Comparison of ENCODE assay signal across 9 mouse cellular contexts in genomic region chr9:56200645-56201314, GRCm38 (mm10). TPM values are rescaled to one million over a fixed set of nuclear protein-coding genes. Genes with fewer than 3 reads are reported as not detected.
DNase-seq lines count a peak whose midpoint lies in the region; ATAC-seq lines count a peak whose summit lies in the region.
"Had no signal": no experiment of that assay in that cellular context is flagged by ENCODE, and none has a peak within 500 bp of the region (broad histone marks: within the 10 kb centered on the region; RNA-seq: fewer than 3 reads in every experiment).

No protein-coding gene starts in this region.

- peak; percentile 71; the same call in 1 of the 2 replicates for ATAC-seq in hindbrain, embryonic 14.5 days (ENCODE audit: low FRiP score)

- 43% methylated on average over 14 of the region's 14 CpGs for WGBS in hindbrain, embryonic 14.5 days

- no peak overlapping the region for H3K27ac ChIP-seq in hindbrain, embryonic 14.5 days
- H3K27ac ChIP-seq: neural tube, embryonic 12.5 days had no signal

- H3K9ac ChIP-seq in hindbrain, embryonic 14.5 days = no peak overlapping the region
- H3K9ac ChIP-seq: neural tube, embryonic 12.5 days had no signal

- no peaks in the 10 kb centered on the region for H3K27me3 ChIP-seq in hindbrain, embryonic 14.5 days (ENCODE audit: control insufficient read depth, insufficient read depth, low read length)
- peaks cover 25% of the 10 kb centered on the region for H3K27me3 ChIP-seq in megakaryocyte, embryonic 14.5 days (replicated peaks)
- H3K27me3 ChIP-seq: neural tube, embryonic 12.5 days had no signal

- no peak overlapping the region for H3K4me3 ChIP-seq in hindbrain, embryonic 14.5 days (replicated peaks; ENCODE audit: low read length)
- H3K4me3 ChIP-seq in megakaryocyte, embryonic 14.5 days (replicated peaks) = peak overlapping the region; percentile 38
- H3K4me3 ChIP-seq: neural tube, embryonic 12.5 days had no signal

- H3K4me2 ChIP-seq in hindbrain, embryonic 14.5 days (replicated peaks) = no peak overlapping the region
- H3K4me2 ChIP-seq: neural tube, embryonic 12.5 days had no signal

- no peaks in the 10 kb centered on the region for H3K4me1 ChIP-seq in hindbrain, embryonic 14.5 days (replicated peaks; ENCODE audit: control insufficient read depth, insufficient read depth, low read length)
- peaks cover 14% of the 10 kb centered on the region for H3K4me1 ChIP-seq in megakaryocyte, embryonic 14.5 days
- H3K4me1 ChIP-seq: neural tube, embryonic 12.5 days had no signal

- H3K9me3 ChIP-seq in hindbrain, embryonic 14.5 days (ENCODE audit: control insufficient read depth, low read length) = no peaks in the 10 kb centered on the region
- no peaks in the 10 kb centered on the region for H3K9me3 ChIP-seq in megakaryocyte, embryonic 14.5 days
- H3K9me3 ChIP-seq: neural tube, embryonic 12.5 days had no signal

- peak; percentile 61 for DNase-seq in Muller cell, postnatal 12 days (ENCODE audit: inconsistent ontology term)
- peak; percentile 86 to 87 for DNase-seq in cerebellum, adult 18-20 months
- peak; percentile 53 to 92 for DNase-seq in frontal cortex, adult 2 months (ENCODE audit: extremely low spot score in 1 of 2, low spot score in 1 of 2)
- peak; percentile 89 for DNase-seq in hindbrain, embryonic 14.5 days (ENCODE audit: low spot score)
- peak; percentile 80 to 87 for DNase-seq in layer of hippocampus, postnatal 14 days (ENCODE audit: low spot score in 2 of 2)
- DNase-seq in right cerebral cortex, postnatal 10 days (ENCODE audit: low spot score in 2 of 2) = peak; percentile 89 to 93
- DNase-seq in urinary bladder, postnatal 10 days (ENCODE audit: low spot score) = peak; percentile 57

- H3K36me3 ChIP-seq in hindbrain, embryonic 14.5 days (replicated peaks; ENCODE audit: control insufficient read depth, insufficient read depth) = no peaks in the 10 kb centered on the region
- peaks cover 18% of the 10 kb centered on the region for H3K36me3 ChIP-seq in megakaryocyte, embryonic 14.5 days (replicated peaks; ENCODE audit: low read length)

RNA-seq across cellular contexts. Expression of gene Tspan3, which starts 35.5 kb away (rescaled TPM):
- polyA plus RNA-seq in frontal cortex, adult 2 months (2012; rRNA removed) = 478 and 493 TPM in 2 replicates
- polyA plus RNA-seq in hindbrain, embryonic 14.5 days (2014; fragmentation: Nextera tagmentation; extraction: Ambion mirVana) = 605 and 634 TPM in 2 replicates
- total RNA-seq in layer of hippocampus, postnatal 14 days (2021) = 100 to 1,000 TPM; 378 to 389 TPM
- 2.3 and 6.0 TPM in 2 replicates for polyA plus RNA-seq in megakaryocyte, embryonic 14.5 days (2012; ENCODE audit: insufficient read depth, low replicate concordance)

Comparison
In these comparisons a context has a peak if more than half of its experiments do, and no peak if none do; other contexts are left out.
1. RNA of gene Tspan3, which starts 35.5 kb away (polyA plus RNA-seq): 605 to 634 TPM in hindbrain, embryonic 14.5 days and 478 to 493 TPM in frontal cortex, adult 2 months; 2.3 to 6.0 TPM in megakaryocyte, embryonic 14.5 days; every median in the first group is over 10 times any median in the second.
2. Peak in every context shown above with its lines, with median percentiles within 50 percentile points of each other: DNase-seq.